Mouse (Mus musculus): Measurements from ENCODE around the gene Zfp385b. TPM values are rescaled to one million over a fixed set of nuclear protein-coding genes. Genes with fewer than 3 reads are reported as not detected.

The Zfp385b gene
- polyA plus RNA-seq, 1 experiment from 2014 or later, result 2.5 TPM

DNA sequence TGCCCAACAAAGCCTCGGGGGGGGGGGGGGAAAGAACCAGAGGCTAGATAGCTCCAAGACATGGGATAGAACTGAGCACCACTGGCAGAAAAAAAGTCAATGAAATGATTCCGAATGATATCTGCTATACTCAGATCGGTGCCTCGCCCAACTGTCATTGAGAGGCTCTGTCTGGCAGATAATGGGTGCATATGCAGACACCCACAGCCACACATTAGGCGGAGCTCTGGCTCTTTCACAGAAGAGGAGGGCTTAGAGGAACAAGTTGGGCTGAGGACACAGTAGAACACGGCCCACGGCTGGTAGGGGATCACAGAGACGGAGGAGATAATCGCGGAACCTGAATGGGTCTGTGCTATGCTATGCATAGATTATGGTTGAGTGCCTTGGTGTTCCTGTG is 145.7 kb downstream of the Zfp385b start:
- Histone ChIP-seq H3K27me3 (ENCODE audit: control insufficient read depth, insufficient read depth, low read length) (no peaks in the 10 kb centered on the region), H3K9me3 (ENCODE audit: control insufficient read depth, low read length) (no peaks in the 10 kb centered on the region), H3K4me2 (replicated peaks; ENCODE audit: low read depth, low read length) (no peak overlapping the region), H3K36me3 (ENCODE audit: control insufficient read depth, insufficient read depth, low read length) (no peaks in the 10 kb centered on the region), H3K27ac (ENCODE audit: low read depth, low read length) (no peak overlapping the region), H3K4me1 (replicated peaks; ENCODE audit: control insufficient read depth, insufficient read depth, low read length) (no peaks in the 10 kb centered on the region), H3K9ac (ENCODE audit: low read depth, low read length) (no peak overlapping the region), H3K4me3 (ENCODE audit: low read depth, low read length) (no peak overlapping the region)
- no peak for DNase-seq (ENCODE audit: low spot score)
- 92% methylated on average over 10 of the region's 10 CpGs for WGBS
- ATAC-seq (ENCODE audit: low FRiP score), result no peak

DNA sequence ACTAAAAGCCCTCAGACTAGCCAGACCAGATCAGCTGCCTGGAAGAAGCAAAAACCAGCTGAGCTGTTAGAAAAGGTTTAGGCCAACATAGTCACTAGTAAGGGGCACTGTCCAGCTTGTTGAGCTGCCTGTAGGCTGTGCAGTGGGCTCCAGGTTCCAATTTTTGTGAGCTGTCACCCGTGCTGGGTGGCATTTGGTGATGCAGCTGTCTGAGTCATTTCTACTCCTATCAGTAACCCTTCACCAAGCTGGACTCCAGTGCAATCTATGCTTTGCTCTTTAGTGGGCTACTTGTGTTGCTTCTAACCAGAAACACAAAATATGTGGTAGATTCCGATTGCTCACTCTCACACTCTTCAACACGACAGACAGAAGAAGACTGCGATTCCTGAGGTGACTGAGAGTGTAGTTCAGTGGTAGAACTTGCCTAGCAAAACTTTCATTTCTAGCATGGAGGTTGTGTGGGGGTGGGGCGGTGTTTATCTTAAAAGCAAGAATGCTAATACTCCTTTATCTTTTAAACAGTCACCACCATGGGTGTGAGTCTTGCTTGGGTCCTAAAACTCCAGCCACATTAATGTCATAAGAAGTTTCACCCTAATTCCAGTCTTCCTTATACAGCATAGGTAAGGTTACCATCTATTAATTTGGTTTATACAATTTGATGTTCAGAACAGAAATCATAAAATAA is 147.1 kb downstream of the Zfp385b start:
- Histone ChIP-seq H3K27me3 (ENCODE audit: control insufficient read depth, insufficient read depth, low read length) (no peaks in the 10 kb centered on the region), H3K4me3 (ENCODE audit: low read depth, low read length) (no peak overlapping the region), H3K4me1 (replicated peaks; ENCODE audit: control insufficient read depth, insufficient read depth, low read length) (no peaks in the 10 kb centered on the region), H3K27ac (ENCODE audit: low read depth, low read length) (no peak overlapping the region), H3K4me2 (replicated peaks; ENCODE audit: low read depth, low read length) (no peak overlapping the region), H3K9me3 (ENCODE audit: control insufficient read depth, low read length) (no peaks in the 10 kb centered on the region), H3K9ac (ENCODE audit: low read depth, low read length) (no peak overlapping the region), H3K36me3 (ENCODE audit: control insufficient read depth, insufficient read depth, low read length) (no peaks in the 10 kb centered on the region)
- DNase-seq (ENCODE audit: low spot score) (no peak), ATAC-seq (ENCODE audit: low FRiP score) (no peak)
- 85% methylated on average over 5 of the region's 5 CpGs for WGBS

DNA sequence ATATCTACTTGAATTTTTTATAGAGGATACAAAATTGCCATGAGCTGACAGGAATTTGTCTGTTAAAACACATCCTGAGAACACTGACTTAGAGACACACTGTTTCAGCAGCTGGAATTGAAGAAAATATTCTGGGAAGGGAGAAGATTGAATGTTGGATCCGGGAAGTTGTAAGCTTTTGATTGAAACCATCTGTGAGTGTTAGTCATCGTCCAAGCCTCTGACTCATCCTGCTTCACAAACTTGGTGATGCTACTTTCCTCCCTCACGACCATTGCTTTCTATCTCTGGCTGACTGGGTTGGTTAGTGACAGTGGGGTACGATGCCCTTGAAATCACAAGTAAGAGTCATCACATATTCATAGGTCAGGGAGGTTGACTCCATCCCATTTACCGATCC is 157.3 kb downstream of the Zfp385b start:
- no peaks in the 10 kb centered on the region for H3K27me3 ChIP-seq (ENCODE audit: control insufficient read depth, insufficient read depth, low read length)
- no peaks in the 10 kb centered on the region for H3K4me1 ChIP-seq (replicated peaks; ENCODE audit: control insufficient read depth, insufficient read depth, low read length)
- DNase-seq (ENCODE audit: low spot score) (no peak), ATAC-seq (ENCODE audit: low FRiP score) (no peak)
- no peak overlapping the region for H3K9ac ChIP-seq (ENCODE audit: low read depth, low read length)
- H3K4me2 ChIP-seq (replicated peaks; ENCODE audit: low read depth, low read length), result no peak overlapping the region
- no peaks in the 10 kb centered on the region for H3K9me3 ChIP-seq (ENCODE audit: control insufficient read depth, low read length)
- no peak overlapping the region for H3K4me3 ChIP-seq (ENCODE audit: low read depth, low read length)
- no peak overlapping the region for H3K27ac ChIP-seq (ENCODE audit: low read depth, low read length)
- WGBS, result 78% methylated on average over 5 of the region's 5 CpGs
- H3K36me3 ChIP-seq (ENCODE audit: control insufficient read depth, insufficient read depth, low read length), result no peaks in the 10 kb centered on the region

DNA sequence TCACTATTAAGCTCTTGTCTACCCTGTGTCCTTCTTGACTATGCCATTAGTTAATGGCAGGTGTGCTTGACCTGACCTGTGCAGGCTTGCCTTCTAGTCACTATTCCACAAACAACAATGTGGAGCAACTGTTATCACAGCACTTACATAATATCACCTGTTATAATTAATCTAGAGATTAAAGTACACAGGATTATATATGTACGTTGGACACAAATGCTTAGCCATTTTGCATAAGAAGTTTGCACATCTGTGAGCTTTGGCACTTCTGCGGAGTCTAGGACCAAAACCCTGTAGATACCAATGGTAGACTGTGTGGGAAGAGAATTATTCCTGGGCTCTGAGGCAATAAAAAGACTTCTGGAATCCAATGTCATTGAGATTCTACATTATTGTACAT is 165.8 kb downstream of the Zfp385b start:
- no peak overlapping the region for H3K9ac ChIP-seq (ENCODE audit: low read depth, low read length)
- 96% methylated on average over 2 of the region's 2 CpGs for WGBS
- DNase-seq (ENCODE audit: low spot score) (no peak), ATAC-seq (ENCODE audit: low FRiP score) (no peak)
- no peaks in the 10 kb centered on the region for H3K36me3 ChIP-seq (ENCODE audit: control insufficient read depth, insufficient read depth, low read length)
- no peak overlapping the region for H3K27ac ChIP-seq (ENCODE audit: low read depth, low read length)
- H3K4me2 ChIP-seq (replicated peaks; ENCODE audit: low read depth, low read length), result no peak overlapping the region
- H3K27me3 ChIP-seq (ENCODE audit: control insufficient read depth, insufficient read depth, low read length), result no peaks in the 10 kb centered on the region
- H3K9me3 ChIP-seq (ENCODE audit: control insufficient read depth, low read length), result no peaks in the 10 kb centered on the region
- H3K4me1 ChIP-seq (replicated peaks; ENCODE audit: control insufficient read depth, insufficient read depth, low read length), result no peaks in the 10 kb centered on the region
- H3K4me3 ChIP-seq (ENCODE audit: low read depth, low read length), result no peak overlapping the region

DNA sequence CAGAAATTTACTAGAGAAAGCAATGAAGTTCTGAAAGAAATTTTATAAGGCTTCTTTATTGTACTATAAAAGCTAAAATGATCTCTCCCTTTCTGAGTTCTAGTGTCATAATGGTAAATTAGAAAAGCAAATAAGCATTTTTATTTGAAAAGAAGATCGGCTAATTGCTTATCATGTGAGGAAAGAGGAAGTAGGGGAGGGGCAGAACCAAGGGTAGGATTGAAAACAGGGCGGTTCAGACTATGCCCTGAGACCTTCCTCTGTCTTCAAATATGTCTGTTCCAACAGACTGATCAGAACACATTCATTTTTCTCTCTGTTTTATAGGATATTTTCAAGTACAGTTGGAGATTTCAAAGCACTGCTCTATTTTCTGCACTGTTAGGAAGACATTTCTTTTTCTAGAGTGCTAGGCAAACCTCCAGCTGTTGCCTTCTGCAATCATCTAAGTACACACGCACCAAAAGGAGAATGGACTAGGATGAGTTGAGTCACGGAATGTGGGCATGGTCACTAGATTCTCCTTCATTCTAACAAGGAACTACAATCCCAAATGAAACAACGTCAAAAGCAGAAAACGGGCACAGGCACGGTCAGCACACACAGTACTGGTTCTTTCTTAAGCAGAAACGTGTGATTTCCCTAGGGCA is 177.8 kb downstream of the Zfp385b start:
- no peak for ATAC-seq (ENCODE audit: low FRiP score)
- H3K27ac ChIP-seq (ENCODE audit: low read depth, low read length), result no peak overlapping the region

DNA sequence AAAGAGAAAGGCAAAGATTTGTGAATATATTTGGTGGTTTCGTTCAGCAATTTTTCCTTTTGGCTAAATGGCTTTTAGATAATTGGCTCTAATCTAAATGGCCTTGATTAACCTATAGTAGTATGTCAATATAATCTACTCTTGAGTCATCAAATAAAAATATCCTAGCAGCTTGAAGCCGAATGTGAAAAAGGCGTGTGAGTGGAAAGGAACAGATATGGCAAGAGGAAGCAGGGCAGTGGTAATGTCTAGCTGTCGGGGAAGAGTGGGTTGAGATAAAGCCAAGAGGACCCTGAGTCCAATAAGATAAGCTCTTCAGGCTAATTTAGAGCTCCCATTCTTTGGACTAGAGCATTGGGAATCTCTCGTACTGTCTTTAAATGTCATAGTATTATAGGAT is 179.4 kb downstream of the Zfp385b start:
- H3K9ac ChIP-seq (ENCODE audit: low read depth, low read length), result no peak overlapping the region
- 84% methylated on average over 5 of the region's 5 CpGs for WGBS
- H3K4me3 ChIP-seq (ENCODE audit: low read depth, low read length), result no peak overlapping the region
- H3K4me1 ChIP-seq (replicated peaks; ENCODE audit: control insufficient read depth, insufficient read depth, low read length), result no peaks in the 10 kb centered on the region
- no peak overlapping the region for H3K4me2 ChIP-seq (replicated peaks; ENCODE audit: low read depth, low read length)
- DNase-seq (ENCODE audit: low spot score), result no peak
- no peak overlapping the region for H3K27ac ChIP-seq (ENCODE audit: low read depth, low read length)
- ATAC-seq (ENCODE audit: low FRiP score), result no peak
- no peaks in the 10 kb centered on the region for H3K27me3 ChIP-seq (ENCODE audit: control insufficient read depth, insufficient read depth, low read length)
- H3K9me3 ChIP-seq (ENCODE audit: control insufficient read depth, low read length), result no peaks in the 10 kb centered on the region
- H3K36me3 ChIP-seq (ENCODE audit: control insufficient read depth, insufficient read depth, low read length), result no peaks in the 10 kb centered on the region

More for the DNA sequence above, 177.8 kb downstream of the Zfp385b start:
- no peak overlapping the region for H3K4me3 ChIP-seq (ENCODE audit: low read depth, low read length)
- no peaks in the 10 kb centered on the region for H3K36me3 ChIP-seq (ENCODE audit: control insufficient read depth, insufficient read depth, low read length)
- no peaks in the 10 kb centered on the region for H3K27me3 ChIP-seq (ENCODE audit: control insufficient read depth, insufficient read depth, low read length)
- H3K4me2 ChIP-seq (replicated peaks; ENCODE audit: low read depth, low read length), result no peak overlapping the region
- 89% methylated on average over 8 of the region's 8 CpGs for WGBS
- no peak for DNase-seq (ENCODE audit: low spot score)
- no peaks in the 10 kb centered on the region for H3K4me1 ChIP-seq (replicated peaks; ENCODE audit: control insufficient read depth, insufficient read depth, low read length)
- no peaks in the 10 kb centered on the region for H3K9me3 ChIP-seq (ENCODE audit: control insufficient read depth, low read length)
- no peak overlapping the region for H3K9ac ChIP-seq (ENCODE audit: low read depth, low read length)

DNA sequence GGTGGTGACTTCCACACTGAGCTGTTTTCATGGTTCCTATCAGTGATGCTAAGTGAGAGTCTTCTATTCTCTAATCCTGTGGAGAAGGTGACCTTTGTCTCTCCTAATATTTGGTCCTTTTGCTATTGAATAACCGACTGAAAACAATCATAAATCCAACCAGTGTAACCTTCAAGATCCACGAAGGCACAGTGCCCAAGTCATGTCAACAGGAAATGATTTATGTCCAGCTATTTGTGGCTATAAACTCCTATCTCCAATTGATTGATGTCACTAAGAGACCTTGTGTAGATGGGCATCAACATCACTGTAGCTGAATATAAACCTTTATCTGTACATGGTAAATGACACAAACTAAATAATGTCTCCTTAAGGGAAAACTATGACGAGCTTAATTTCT is 187.8 kb downstream of the Zfp385b start:
- Histone ChIP-seq H3K9ac (ENCODE audit: low read depth, low read length) (no peak overlapping the region), H3K4me3 (ENCODE audit: low read depth, low read length) (no peak overlapping the region), H3K27me3 (ENCODE audit: control insufficient read depth, insufficient read depth, low read length) (no peaks in the 10 kb centered on the region), H3K4me2 (replicated peaks; ENCODE audit: low read depth, low read length) (no peak overlapping the region), H3K4me1 (replicated peaks; ENCODE audit: control insufficient read depth, insufficient read depth, low read length) (no peaks in the 10 kb centered on the region), H3K9me3 (ENCODE audit: control insufficient read depth, low read length) (no peaks in the 10 kb centered on the region), H3K27ac (ENCODE audit: low read depth, low read length) (no peak overlapping the region), H3K36me3 (ENCODE audit: control insufficient read depth, insufficient read depth, low read length) (no peaks in the 10 kb centered on the region)
- ATAC-seq (ENCODE audit: low FRiP score), result no peak
- WGBS, result 73% methylated on average over 3 of the region's 3 CpGs
- DNase-seq (ENCODE audit: low spot score), result no peak

DNA sequence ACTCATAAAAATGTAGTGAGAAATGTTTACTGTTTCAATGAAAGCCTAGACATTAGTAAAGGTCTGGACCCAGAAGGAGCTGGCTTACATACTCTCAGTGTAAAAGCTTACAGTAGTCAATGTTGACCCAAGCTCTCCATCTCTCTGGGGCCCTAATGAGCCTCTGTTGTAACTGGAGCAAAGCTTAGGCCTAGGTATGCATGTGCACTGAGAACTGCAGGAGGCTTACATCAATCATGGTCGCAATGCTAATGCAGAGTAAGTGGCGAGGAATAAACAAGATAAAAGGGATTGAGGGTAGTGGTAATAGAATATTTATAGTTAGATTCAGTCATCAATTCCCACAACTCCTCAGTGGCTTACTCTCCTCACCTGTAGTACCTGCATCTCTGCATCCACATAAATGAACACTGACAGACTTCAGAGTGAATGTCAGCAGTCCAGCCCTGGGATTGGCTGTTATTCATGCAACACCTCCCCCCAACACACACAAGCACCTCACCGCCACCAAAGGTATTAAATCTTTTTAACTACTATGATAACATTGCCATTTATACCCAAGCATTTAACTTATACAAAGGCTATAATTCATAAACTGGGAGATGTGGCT is 191.7 kb downstream of the Zfp385b start:
- no peak for ATAC-seq (ENCODE audit: low FRiP score)
- H3K9ac ChIP-seq (ENCODE audit: low read depth, low read length), result no peak overlapping the region
- no peak overlapping the region for H3K4me3 ChIP-seq (ENCODE audit: low read depth, low read length)
- H3K4me1 ChIP-seq (replicated peaks; ENCODE audit: control insufficient read depth, insufficient read depth, low read length), result no peaks in the 10 kb centered on the region
- no peaks in the 10 kb centered on the region for H3K36me3 ChIP-seq (ENCODE audit: control insufficient read depth, insufficient read depth, low read length)
- no peaks in the 10 kb centered on the region for H3K27me3 ChIP-seq (ENCODE audit: control insufficient read depth, insufficient read depth, low read length)
- no peak for DNase-seq (ENCODE audit: low spot score)
- H3K4me2 ChIP-seq (replicated peaks; ENCODE audit: low read depth, low read length), result no peak overlapping the region
- H3K27ac ChIP-seq (ENCODE audit: low read depth, low read length), result no peak overlapping the region
- no peaks in the 10 kb centered on the region for H3K9me3 ChIP-seq (ENCODE audit: control insufficient read depth, low read length)
- WGBS, result 80% methylated on average over 3 of the region's 3 CpGs

DNA sequence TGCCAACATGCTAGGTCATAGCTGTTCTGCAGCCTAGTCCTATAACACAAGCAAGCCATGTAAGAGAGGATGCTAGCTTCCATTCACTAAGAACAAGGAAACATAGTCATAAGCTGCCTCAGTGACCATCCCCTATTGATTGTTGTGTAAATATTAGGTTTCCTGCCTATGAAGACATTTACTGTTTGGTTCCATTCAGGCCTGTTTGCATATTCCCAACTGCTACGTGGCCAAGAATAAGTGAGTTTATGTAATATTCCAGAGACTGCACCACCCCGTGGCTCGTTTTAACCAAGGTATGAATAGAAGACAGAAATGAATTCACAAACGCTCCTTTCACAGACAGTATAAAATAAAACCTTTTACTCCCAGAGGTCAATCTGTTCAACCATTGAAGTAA is 200.8 kb downstream of the Zfp385b start:
- Histone ChIP-seq H3K27ac (ENCODE audit: low read depth, low read length) (no peak overlapping the region), H3K27me3 (ENCODE audit: control insufficient read depth, insufficient read depth, low read length) (no peaks in the 10 kb centered on the region), H3K36me3 (ENCODE audit: control insufficient read depth, insufficient read depth, low read length) (no peaks in the 10 kb centered on the region), H3K4me1 (replicated peaks; ENCODE audit: control insufficient read depth, insufficient read depth, low read length) (no peaks in the 10 kb centered on the region), H3K4me2 (replicated peaks; ENCODE audit: low read depth, low read length) (no peak overlapping the region), H3K4me3 (ENCODE audit: low read depth, low read length) (no peak overlapping the region), H3K9me3 (ENCODE audit: control insufficient read depth, low read length) (no peaks in the 10 kb centered on the region), H3K9ac (ENCODE audit: low read depth, low read length) (no peak overlapping the region)
- ATAC-seq (ENCODE audit: low FRiP score) (no peak), DNase-seq (ENCODE audit: low spot score) (no peak)
- WGBS, result 90% methylated on average over 4 of the region's 4 CpGs
